Mouse (Mus musculus) liver, adult 2 months (tissue): ENCODE results near the gene Gyg.

Experiments used
- CTCF ChIP-seq: fragments of 200-500 bp; IDR thresholded peaks from 2 replicates; pipeline ENCODE4 v1.5.1; 2011; ENCODE audit warnings: low read depth, low read length, control low read depth
- POLR2A ChIP-seq: fragments of 200-500 bp; IDR thresholded peaks from 2 replicates; pipeline ENCODE4 v1.6.1; 2011; ENCODE audit warnings: low read length, control low read depth; ENCODE audit not compliant: insufficient read depth; ENCODE audit errors: extremely low read depth

GRCm38 (mm10) chr3:20119044-20119591, 36.0 kb downstream of the Gyg start:
- TF ChIP-seq CTCF, result no peak
- TF ChIP-seq POLR2A, result no peak
